Mouse (Mus musculus) CD4-positive, CD25-positive, alpha-beta regulatory T cell, adult 2 months (primary cell): ENCODE measurements around the gene Ivns1abp.

Experiments
- DNase-seq: peaks from one replicate; pipeline ENCODE4 v3.0.0-alpha.2; 2012; ENCODE audit warnings: low read depth, low spot score

Ivns1abp gene

GRCm38 (mm10) chr1:151342311-151342710 lies 2.0 kb upstream of the Ivns1abp start:
- no peak for DNase-seq

- DNase-seq = no peak
Observed at GRCm38 (mm10) chr1:151342968-151343367, 1.3 kb upstream of the Ivns1abp start.

DNA sequence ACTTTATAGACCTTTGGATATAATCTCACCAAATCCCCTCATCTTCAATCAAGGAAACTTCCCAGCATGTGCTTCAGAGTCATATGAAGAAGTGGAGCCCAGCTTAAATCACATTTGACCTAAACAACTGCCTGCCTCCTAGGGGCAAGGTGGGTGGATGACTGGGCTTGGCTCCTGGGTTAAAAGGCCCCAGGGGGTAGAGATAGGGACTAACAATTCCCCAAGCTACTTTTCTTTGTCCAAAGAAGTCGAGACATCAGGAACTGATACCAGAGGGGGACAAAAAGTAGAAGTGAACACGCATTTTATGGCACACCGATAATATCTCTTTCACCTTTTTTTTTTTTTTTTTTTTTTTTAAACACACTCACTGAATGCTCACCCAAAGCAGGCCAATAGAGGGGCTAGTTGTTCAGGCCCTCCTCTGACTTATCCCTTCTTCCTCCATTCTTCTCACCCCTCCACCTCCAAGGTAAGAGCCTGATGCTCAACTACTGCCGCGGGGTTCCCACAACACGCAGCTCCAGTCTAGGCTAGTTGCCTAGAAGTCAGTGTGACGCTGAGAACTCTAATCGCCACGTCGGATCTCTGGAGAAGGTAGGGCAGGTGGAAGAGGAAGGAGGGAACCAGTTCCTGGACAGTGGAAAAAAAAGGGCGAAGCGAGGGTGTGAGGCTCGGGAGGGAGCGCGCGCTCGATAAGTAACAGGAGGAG lies 550 bp upstream of the Ivns1abp start:
- peak; percentile 60 for DNase-seq

- peak; percentile 96 for DNase-seq
Observed at GRCm38 (mm10) chr1:151345109-151345862, 1.0 kb downstream of the Ivns1abp start.

DNA sequence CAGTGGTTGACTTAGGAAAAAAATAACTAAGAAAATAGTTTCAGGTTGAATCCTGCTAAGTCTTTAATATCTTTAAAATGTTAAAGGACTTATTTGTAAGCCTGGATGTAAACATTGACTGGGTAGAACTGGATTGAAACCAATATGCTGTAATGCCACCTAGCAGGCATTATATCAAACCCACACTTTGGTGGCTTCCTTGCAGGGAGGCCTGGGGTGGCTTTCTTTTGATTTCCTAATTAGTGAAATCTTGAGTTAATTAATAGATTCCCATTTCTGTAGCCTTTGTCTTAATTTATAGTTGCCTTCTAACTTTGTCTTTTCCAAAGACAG lies 1.6 kb downstream of the Ivns1abp start:
- peak; percentile 24 for DNase-seq

DNA sequence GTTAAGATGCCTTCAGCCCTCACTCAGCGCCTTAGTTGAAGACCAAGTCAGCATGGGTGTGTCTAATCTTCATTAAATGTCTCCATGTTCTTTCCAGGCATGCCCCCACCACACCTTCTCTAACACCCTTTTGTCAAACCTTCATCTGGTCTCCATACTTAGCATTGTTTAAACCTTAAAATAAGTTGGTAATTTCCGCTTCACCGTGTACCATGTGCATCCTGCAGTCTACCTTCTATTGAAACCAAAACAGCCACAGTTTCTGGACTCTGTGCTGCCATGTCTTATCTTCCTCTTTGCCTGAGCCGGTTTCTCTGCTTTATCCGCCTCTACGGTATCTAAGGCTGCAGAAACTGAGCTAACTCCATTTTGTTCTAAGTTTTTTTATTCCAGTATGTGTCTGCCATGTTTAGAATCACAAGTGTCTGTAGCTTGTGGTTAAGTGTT lies 2.4 kb downstream of the Ivns1abp start:
- DNase-seq = peak; percentile 39

- peak; percentile 35 for DNase-seq
Observed at GRCm38 (mm10) chr1:151348293-151348692, 4.0 kb downstream of the Ivns1abp start.

DNA sequence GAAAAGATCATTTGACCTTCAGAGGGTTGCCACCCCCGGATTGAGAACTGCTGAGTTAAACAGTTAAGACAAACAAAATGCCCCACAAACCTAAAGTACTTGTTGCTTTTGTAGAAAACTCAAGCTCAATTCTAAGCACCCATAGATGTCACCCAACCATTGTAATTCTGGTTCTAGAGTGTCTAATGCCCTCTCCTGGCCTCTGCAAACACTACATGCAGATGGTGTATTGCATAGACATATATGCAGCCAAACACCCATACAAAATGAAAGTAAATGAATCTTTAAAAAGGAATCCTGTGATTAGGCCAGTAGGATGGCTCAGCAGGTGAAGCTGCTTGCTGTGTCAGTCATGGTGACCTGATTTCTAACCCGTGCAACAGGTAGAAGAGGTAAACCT lies 8.6 kb downstream of the Ivns1abp start:
- DNase-seq = peak; percentile 75

DNA sequence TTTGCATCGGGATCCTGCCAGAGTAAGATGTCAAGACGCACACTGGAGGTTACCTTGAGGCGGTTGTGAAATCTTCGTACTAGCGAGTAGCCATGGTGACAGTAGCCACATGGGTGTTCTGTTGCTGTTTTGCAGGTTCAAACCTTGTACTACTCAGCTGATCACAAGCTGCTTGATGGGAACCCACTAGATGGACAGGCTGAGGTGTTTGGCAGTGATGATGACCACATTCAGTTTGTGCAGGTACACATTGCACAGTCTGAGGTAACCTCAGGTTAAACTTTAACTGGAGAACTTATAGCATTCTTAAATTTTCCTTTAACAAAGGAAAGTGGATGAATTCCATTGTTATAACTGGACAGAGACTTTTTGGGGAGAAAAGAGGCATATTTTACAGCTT lies 11.7 kb downstream of the Ivns1abp start:
- DNase-seq = no peak

GRCm38 (mm10) chr1:151359374-151359773 lies 15.1 kb downstream of the Ivns1abp start:
- no peak for DNase-seq

GRCm38 (mm10) chr1:151366944-151367605 lies 22.8 kb downstream of the Ivns1abp start:
- no peak for DNase-seq

DNA sequence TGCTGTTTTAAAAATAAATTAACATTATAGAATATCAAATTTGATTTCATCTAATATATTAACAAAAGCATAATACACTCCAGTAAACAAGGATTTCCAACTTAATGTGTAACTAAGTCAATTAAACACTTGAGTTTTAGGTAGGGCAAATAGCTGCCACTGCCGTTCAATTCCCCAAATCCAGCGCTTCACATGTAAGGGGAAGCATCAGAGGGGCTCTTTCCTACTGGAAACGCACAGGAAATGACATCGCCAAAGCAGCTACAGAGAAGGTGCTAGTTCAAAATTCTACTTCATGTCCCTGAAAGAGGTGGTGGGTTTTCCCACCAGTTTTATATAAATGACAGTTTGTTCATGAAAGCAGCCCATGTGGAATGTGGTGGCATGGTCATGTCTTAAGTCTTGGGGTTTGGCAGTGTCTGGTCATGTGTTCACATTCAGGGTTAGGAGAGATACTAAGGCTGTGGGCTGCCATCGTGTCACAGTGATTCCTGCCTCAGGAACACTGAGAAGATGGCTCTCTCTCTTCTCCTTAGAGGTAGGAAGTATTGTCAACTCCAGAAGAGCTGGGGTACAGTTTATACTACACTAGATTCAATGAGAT lies 23.5 kb downstream of the Ivns1abp start:
- no peak for DNase-seq

GRCm38 (mm10) chr1:151368444-151368843 lies 24.2 kb downstream of the Ivns1abp start:
- DNase-seq = no peak

DNA sequence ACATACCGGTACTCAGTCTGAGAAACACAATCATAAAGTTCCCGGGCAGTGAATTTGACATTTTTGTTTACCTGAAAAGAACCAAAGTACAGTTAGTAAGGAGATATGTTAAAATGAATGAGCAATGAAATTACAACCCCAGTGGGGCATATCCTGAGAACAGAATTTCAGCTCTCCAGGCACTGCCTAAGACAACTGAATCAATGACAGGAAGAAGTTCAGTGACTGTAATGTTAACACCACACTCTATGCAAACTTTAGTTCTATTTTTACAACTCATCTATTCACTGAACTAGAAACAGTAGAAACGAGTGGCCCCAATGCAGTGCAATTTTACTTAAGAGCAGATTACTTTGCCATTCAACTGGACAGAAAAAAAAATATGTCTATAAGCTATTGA lies 26.3 kb downstream of the Ivns1abp start:
- DNase-seq = no peak

GRCm38 (mm10) chr1:151371543-151371942 lies 27.3 kb downstream of the Ivns1abp start:
- no peak for DNase-seq

GRCm38 (mm10) chr1:151372823-151373222 lies 28.5 kb downstream of the Ivns1abp start:
- DNase-seq = no peak

DNA sequence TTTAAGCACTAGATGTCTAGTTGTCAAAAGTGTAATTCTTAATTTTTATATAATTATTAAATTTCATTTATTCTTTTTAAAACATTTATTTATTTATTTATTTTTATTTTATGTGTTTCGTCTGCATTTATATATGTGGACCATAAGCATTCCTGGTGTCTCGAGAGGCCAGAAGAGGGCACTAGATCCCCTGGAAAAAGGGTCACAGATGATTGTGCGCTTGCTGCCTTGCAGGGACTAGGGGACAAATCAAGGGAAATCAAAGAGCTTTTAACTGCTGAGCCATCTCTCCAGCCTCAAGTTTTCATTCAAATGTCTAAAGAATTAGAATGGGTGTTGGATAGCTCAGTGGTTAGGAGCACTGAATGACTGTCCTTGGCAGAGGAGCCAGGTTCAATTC lies 33.1 kb downstream of the Ivns1abp start:
- DNase-seq = no peak

DNA sequence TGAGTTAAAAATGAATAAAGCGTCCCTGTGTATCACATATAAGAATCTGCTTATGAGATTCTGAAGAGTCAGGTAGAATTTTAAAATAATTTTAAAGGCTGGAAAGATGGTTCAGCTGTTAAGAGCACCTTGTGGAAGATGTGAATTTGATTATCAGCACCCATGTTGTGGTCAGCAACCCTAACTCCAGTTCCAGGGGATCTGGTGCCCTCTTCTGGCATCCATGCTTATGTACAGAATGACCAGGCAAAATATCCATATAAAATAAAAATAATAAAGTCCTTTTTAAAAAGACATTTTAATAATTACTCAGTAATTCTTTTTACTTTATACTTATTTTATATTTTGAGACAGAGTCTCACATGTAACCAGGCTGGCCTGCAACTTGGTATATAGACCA lies 45.8 kb downstream of the Ivns1abp start:
- DNase-seq = peak; percentile 16

DNA sequence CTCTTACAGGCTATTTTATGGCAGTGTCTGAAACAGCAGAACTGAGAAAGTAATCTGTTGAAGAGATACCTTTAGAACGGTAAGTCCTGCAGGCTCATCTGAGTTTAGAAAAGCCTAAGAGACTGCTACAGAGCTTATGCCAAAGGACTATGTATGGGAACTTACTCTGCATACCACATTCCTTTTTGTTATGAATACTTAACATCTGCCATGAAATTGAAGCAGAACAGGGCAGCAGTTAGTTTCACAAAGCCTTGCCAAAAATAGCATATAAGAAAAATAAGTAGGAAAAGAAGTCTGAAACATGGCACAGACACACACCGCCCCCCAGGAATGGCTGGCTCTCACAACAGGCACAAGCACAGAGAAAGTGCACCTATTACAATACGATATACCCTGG lies 65.5 kb downstream of the Ivns1abp start:
- DNase-seq = no peak
